Mouse (Mus musculus) brain, adult 2 months (tissue): ENCODE data around the gene Spg21.

Source experiments
- DNase-seq: peaks from one replicate; pipeline ENCODE4 v3.0.0; 2011; ENCODE audit warnings: low read depth, low spot score

Gene Spg21

DNA sequence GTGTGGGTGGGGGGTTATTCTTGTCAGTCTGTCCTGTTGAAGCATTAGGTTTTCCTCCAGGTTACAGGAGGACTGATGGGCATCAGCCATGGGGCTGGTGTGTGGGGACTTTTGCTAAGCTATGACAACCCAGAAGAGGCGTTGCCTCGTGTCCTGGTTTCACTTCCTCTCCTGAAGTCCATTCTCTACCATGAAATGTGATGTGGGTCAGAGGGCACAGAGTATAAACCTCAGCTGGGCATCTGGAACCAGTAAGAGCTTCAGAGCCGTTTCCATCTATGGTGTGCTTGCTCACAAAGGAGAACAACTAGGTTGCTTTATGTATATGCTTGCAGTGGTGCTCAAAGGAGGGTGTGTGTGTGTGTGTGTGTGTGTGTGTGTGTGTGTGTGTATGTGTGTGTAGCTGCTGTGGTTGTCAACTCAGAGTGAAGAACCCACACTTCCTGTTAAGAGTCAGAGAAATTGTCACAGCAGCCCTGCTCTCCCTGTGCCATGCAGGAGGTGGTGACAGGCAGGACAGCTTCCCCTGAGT, 74.5 kb downstream of the Spg21 start:
- DNase-seq: no peak

DNA sequence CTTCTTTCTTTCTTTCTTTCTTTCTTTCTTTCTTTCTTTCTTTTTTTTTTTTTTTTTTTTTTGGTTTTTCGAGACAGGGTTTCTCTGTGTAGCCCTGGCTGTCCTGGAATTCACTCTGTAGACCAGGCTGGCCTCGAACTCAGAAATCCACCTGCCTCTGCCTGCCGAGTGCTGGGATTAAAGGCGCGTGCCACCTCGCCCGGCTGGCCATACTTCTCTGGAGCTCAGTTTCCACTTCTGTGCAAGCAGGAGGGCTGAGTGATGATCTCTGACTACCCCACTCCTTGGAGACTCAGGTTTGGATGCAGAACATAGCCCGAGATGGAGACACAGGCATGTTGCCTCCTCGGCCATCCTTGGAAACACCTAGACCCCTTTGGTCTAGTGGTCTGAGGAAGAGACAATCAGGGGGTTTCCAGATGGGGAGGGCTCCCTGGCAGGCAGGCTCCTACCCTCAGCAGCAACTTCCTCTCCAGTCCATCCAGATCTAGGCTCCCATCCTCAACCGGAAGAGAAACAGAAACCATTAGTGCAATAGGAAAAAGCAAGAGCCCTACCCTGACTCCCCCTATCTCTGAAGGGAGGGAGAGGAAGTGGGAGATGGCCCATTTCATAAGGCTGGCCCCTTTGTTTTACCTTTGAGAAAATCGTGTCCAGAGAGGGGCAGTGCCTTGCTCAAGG, 75.2 kb downstream of the Spg21 start:
- no peak for DNase-seq

DNA sequence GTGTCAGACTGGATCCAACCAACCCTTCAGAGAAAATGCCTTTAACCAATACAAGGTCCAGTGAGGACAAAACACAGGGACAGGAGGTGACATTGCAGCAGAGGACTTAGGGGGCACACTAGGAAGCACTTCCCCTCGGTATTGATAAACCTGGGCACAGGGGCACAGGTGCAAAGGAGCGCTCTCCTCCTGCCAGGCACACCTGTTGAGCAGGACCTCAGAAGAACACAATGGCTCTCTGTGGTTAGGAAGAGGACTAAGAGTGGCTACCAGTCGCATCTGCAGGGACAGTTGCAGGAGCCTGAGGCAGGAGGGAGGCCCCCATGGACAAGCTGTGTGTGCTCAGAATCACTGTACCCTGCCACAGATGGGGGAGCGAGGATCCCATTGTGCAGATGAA, 75.7 kb downstream of the Spg21 start:
- DNase-seq: no peak
